Mouse (Mus musculus): ENCODE measurements at regions not wholly inside any gene's neighbourhood (a gene's known extent, or its start where the extent isn't known, plus 50 kb on each side); places are given as distances from the start of the nearest gene placed in this dataset.

DNA sequence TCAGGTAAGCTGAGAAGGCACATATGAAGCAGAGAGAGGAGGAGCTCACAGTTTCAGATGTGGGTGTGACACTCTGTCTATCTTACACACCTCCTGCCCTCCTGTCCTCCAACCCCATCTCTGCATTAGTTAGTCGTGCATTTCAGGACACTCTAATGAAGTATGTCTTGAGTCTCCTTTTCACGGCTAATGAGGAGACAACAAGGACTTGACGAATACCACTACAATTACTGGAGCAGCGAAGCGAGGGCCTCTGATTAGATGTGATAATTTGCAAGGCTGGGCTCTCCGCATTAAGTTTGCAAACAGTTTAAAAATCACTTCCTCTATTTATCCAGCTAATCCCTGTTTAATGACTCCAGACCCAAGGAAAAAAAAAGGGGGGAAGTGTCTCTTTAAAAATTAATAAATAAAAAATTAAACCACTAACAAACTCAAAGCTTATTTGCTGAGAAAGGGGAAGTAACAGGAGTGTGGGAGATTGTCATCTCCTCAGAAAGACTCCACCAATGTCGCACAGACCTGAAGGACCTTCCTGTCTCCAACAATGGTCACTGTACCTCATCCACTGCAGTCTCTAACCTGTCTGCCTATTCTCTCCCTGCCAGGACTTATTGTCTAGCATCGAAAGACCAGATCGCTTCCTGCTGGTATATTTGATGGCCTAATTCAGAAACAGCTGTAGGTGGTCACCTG is 157.5 kb upstream of the Zmiz1 start:
- WGBS = 64% methylated on average over 9 of the region's 9 CpGs
- DNase-seq (ENCODE audit: low spot score) (no peak), ATAC-seq (ENCODE audit: insufficient read depth, low FRiP score, low TSS enrichment) (no peak)
- H3K27me3 ChIP-seq (ENCODE audit: control insufficient read depth, insufficient read depth, low read length) = no peaks in the 10 kb centered on the region
- H3K4me1 ChIP-seq (ENCODE audit: control insufficient read depth, insufficient read depth, low read length) = peaks cover 4% of the 10 kb centered on the region; the same call in 1 of the 2 replicates
- no peak overlapping the region for H3K27ac ChIP-seq (ENCODE audit: low read depth, low read length)
- no peak overlapping the region for H3K9ac ChIP-seq (ENCODE audit: low read length)
- no peak overlapping the region for H3K4me2 ChIP-seq (ENCODE audit: low read depth)
- no peak overlapping the region for H3K4me3 ChIP-seq (ENCODE audit: low read depth, low read length)
- no peaks in the 10 kb centered on the region for H3K36me3 ChIP-seq (ENCODE audit: control insufficient read depth, insufficient read depth, low read length)
- H3K9me3 ChIP-seq (ENCODE audit: control insufficient read depth, low read length) = no peaks in the 10 kb centered on the region

DNA sequence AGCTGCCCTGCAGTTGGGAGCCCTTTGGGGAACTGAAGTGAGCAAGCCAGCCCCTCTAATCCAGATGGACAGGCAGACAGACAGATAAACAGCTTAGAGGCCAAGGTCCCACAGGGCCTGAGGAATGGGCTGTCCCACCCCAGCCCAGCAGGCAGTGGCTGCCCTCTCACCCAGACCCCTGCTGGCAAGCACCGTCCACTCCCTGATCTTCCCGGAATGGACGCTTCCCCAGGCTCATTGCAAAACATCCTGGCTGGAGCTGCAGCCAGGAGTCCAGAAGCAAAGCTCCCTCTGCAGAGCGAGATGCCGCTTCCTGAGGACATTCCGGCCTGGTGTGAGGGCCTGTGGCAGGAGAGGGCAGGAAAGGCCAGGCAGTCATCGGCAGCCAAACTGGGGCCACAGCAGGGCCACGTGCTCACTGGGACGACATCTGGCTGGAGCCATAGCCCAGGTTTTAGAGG is 154.6 kb upstream of the Zmiz1 start:
- no peaks in the 10 kb centered on the region for H3K27me3 ChIP-seq (ENCODE audit: control insufficient read depth, insufficient read depth, low read length)
- peaks cover 8% of the 10 kb centered on the region; the same call in 1 of the 2 replicates for H3K4me1 ChIP-seq (ENCODE audit: control insufficient read depth, insufficient read depth, low read length)
- WGBS = 9% methylated on average over 9 of the region's 9 CpGs
- no peaks in the 10 kb centered on the region for H3K9me3 ChIP-seq (ENCODE audit: control insufficient read depth, low read length)
- H3K36me3 ChIP-seq (ENCODE audit: control insufficient read depth, insufficient read depth, low read length) = no peaks in the 10 kb centered on the region
- H3K4me2 ChIP-seq (ENCODE audit: low read depth) = no peak overlapping the region
- DNase-seq (ENCODE audit: low spot score) = peak; percentile 44
- no peak overlapping the region; the same call in 1 of the 2 replicates for H3K27ac ChIP-seq (ENCODE audit: low read depth, low read length)
- no peak overlapping the region for H3K4me3 ChIP-seq (ENCODE audit: low read depth, low read length)
- ATAC-seq (ENCODE audit: insufficient read depth, low FRiP score, low TSS enrichment) = no peak
- H3K9ac ChIP-seq (ENCODE audit: low read length) = 0 out of 2 replicates have a peak overlapping the region, but pooled peaks have one; percentile 8

DNA sequence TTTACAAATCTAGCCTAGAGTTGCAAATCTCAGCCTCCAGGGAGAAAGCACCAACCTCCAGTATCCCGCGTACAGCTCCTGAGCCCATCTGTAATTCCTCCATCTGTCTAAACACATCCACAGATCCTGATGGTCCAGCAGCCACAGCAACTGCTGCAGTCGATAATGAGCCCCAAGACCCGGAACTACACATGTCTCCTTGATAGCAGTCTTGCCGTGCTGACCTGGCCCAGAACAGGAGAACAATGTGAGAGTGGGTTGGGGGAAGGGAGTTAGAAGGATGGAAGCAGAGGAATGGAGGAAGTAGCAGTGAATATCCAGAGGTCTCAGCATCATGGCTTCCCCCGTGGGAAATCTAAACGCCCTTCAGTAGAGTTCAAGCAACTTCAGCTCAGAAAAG is 152.8 kb upstream of the Zmiz1 start:
- H3K36me3 ChIP-seq (ENCODE audit: control insufficient read depth, insufficient read depth, low read length) = no peaks in the 10 kb centered on the region
- no peak overlapping the region for H3K4me3 ChIP-seq (ENCODE audit: low read depth, low read length)
- no peak overlapping the region for H3K9ac ChIP-seq (ENCODE audit: low read length)
- ATAC-seq (ENCODE audit: insufficient read depth, low FRiP score, low TSS enrichment) (no peak), DNase-seq (ENCODE audit: low spot score) (no peak)
- H3K4me2 ChIP-seq (ENCODE audit: low read depth) = no peak overlapping the region
- H3K27ac ChIP-seq (ENCODE audit: low read depth, low read length) = no peak overlapping the region
- H3K27me3 ChIP-seq (ENCODE audit: control insufficient read depth, insufficient read depth, low read length) = no peaks in the 10 kb centered on the region
- no peaks in the 10 kb centered on the region for H3K9me3 ChIP-seq (ENCODE audit: control insufficient read depth, low read length)
- H3K4me1 ChIP-seq (ENCODE audit: control insufficient read depth, insufficient read depth, low read length) = peaks cover 8% of the 10 kb centered on the region; the same call in 1 of the 2 replicates
- 67% methylated on average over 7 of the region's 7 CpGs for WGBS

GRCm38 (mm10) chr14:25306961-25307654 is 151.9 kb upstream of the Zmiz1 start:
- 69% methylated on average over 3 of the region's 3 CpGs for WGBS
- Histone ChIP-seq H3K36me3 (ENCODE audit: control insufficient read depth, insufficient read depth, low read length) (no peaks in the 10 kb centered on the region), H3K4me3 (ENCODE audit: low read depth, low read length) (no peak overlapping the region), H3K4me1 (ENCODE audit: control insufficient read depth, insufficient read depth, low read length) (peaks cover 10% of the 10 kb centered on the region; the same call in 1 of the 2 replicates), H3K9me3 (ENCODE audit: control insufficient read depth, low read length) (no peaks in the 10 kb centered on the region), H3K27me3 (ENCODE audit: control insufficient read depth, insufficient read depth, low read length) (no peaks in the 10 kb centered on the region), H3K9ac (ENCODE audit: low read length) (no peak overlapping the region), H3K4me2 (ENCODE audit: low read depth) (no peak overlapping the region), H3K27ac (ENCODE audit: low read depth, low read length) (no peak overlapping the region)
- ATAC-seq (ENCODE audit: insufficient read depth, low FRiP score, low TSS enrichment) (no peak), DNase-seq (ENCODE audit: low spot score) (no peak)

DNA sequence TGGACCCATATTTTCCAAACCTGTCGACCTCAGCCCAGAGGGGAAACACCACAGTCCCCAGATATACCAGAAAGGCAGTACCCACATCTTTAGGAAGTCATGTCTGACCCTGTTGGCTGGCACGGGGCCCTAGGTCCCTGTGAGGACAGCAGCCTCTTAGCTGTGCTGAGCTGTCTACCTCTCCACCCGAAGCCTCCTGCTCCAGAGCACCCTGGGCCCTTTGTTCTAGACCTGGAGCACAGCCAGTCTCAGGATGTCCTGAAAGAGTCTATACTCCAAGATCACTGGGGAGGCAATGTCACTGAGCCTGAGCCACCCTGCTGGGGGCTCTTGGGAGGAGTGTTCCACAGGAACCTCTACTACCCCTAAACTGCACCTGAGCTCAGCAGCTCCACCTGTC is 150.9 kb upstream of the Zmiz1 start:
- 75% methylated on average over 3 of the region's 3 CpGs for WGBS
- no peak overlapping the region for H3K9ac ChIP-seq (ENCODE audit: low read length)
- no peaks in the 10 kb centered on the region for H3K36me3 ChIP-seq (ENCODE audit: control insufficient read depth, insufficient read depth, low read length)
- H3K4me2 ChIP-seq (ENCODE audit: low read depth) = no peak overlapping the region
- H3K9me3 ChIP-seq (ENCODE audit: control insufficient read depth, low read length) = no peaks in the 10 kb centered on the region
- no peak for ATAC-seq (ENCODE audit: insufficient read depth, low FRiP score, low TSS enrichment)
- peaks cover 15% of the 10 kb centered on the region; the same call in 1 of the 2 replicates for H3K4me1 ChIP-seq (ENCODE audit: control insufficient read depth, insufficient read depth, low read length)
- no peaks in the 10 kb centered on the region for H3K27me3 ChIP-seq (ENCODE audit: control insufficient read depth, insufficient read depth, low read length)
- no peak overlapping the region for H3K4me3 ChIP-seq (ENCODE audit: low read depth, low read length)
- no peak overlapping the region for H3K27ac ChIP-seq (ENCODE audit: low read depth, low read length)
- DNase-seq (ENCODE audit: low spot score) = no peak

- no peaks in the 10 kb centered on the region for H3K27me3 ChIP-seq (ENCODE audit: control insufficient read depth, insufficient read depth, low read length)
- H3K4me1 ChIP-seq (ENCODE audit: control insufficient read depth, insufficient read depth, low read length) = peaks cover 11% of the 10 kb centered on the region; the same call in 1 of the 2 replicates
- no peak overlapping the region for H3K4me3 ChIP-seq (ENCODE audit: low read depth, low read length)
- no peak for ATAC-seq (ENCODE audit: insufficient read depth, low FRiP score, low TSS enrichment)
- H3K27ac ChIP-seq (ENCODE audit: low read depth, low read length) = no peak overlapping the region
- no peak overlapping the region for H3K9ac ChIP-seq (ENCODE audit: low read length)
- H3K36me3 ChIP-seq (ENCODE audit: control insufficient read depth, insufficient read depth, low read length) = no peaks in the 10 kb centered on the region
- WGBS = 64% methylated on average over 4 of the region's 4 CpGs
- DNase-seq (ENCODE audit: low spot score) = no peak
- no peak overlapping the region for H3K4me2 ChIP-seq (ENCODE audit: low read depth)
- H3K9me3 ChIP-seq (ENCODE audit: control insufficient read depth, low read length) = no peaks in the 10 kb centered on the region
Observed at GRCm38 (mm10) chr14:25310671-25311151, 148.3 kb upstream of the Zmiz1 start.

DNA sequence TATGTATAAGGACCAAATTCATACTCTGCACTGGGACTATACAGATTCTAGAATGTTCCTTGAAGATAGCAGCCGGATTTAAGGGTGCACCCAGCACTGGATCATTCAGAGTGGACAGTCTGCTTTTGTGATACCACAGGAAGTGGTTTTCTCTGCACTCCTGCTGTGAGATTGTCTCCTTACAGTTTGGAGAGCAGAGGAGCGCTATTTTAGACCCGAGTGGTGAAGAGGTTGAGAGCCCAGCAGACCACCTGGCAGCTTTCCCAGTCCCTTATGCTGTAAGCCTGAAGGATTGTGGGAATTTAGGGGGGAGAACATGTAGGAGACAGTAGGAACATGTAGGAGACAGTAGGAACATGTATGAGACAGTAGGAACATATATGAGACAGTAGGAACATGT is 147.5 kb upstream of the Zmiz1 start:
- Histone ChIP-seq H3K4me2 (ENCODE audit: low read depth) (no peak overlapping the region), H3K9ac (ENCODE audit: low read length) (no peak overlapping the region), H3K4me3 (ENCODE audit: low read depth, low read length) (no peak overlapping the region), H3K9me3 (ENCODE audit: control insufficient read depth, low read length) (no peaks in the 10 kb centered on the region), H3K36me3 (ENCODE audit: control insufficient read depth, insufficient read depth, low read length) (no peaks in the 10 kb centered on the region), H3K27ac (ENCODE audit: low read depth, low read length) (no peak overlapping the region), H3K4me1 (ENCODE audit: control insufficient read depth, insufficient read depth, low read length) (peaks cover 11% of the 10 kb centered on the region; the same call in 1 of the 2 replicates), H3K27me3 (ENCODE audit: control insufficient read depth, insufficient read depth, low read length) (no peaks in the 10 kb centered on the region)
- 78% methylated on average over 3 of the region's 3 CpGs for WGBS
- ATAC-seq (ENCODE audit: insufficient read depth, low FRiP score, low TSS enrichment) = no peak
- no peak for DNase-seq (ENCODE audit: low spot score)

DNA sequence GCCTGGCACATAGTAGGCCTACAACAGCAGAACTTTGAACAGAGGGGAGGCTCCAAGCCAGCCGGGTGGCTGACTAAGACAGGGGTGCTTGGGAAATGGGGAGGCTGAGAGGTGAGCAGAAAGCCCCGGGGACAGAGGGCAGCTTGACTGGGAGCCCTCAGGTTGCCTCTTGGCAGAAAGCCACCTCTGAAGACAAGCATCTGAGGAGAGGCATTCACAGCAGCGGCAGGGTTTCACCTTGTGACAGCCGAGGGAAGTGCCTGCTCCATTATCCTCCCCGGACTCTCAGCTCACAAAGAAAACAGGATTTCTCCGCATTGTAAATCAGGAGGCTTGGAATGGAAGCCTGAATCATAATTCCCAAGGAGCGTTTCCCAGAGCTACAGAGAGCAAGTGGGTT is 146.8 kb upstream of the Zmiz1 start:
- Histone ChIP-seq H3K36me3 (ENCODE audit: control insufficient read depth, insufficient read depth, low read length) (no peaks in the 10 kb centered on the region), H3K9me3 (ENCODE audit: control insufficient read depth, low read length) (no peaks in the 10 kb centered on the region), H3K4me2 (ENCODE audit: low read depth) (no peak overlapping the region), H3K4me1 (ENCODE audit: control insufficient read depth, insufficient read depth, low read length) (peaks cover 7% of the 10 kb centered on the region), H3K27me3 (ENCODE audit: control insufficient read depth, insufficient read depth, low read length) (no peaks in the 10 kb centered on the region), H3K9ac (ENCODE audit: low read length) (no peak overlapping the region), H3K4me3 (ENCODE audit: low read depth, low read length) (no peak overlapping the region), H3K27ac (ENCODE audit: low read depth, low read length) (no peak overlapping the region)
- 27% methylated on average over 7 of the region's 7 CpGs for WGBS
- ATAC-seq (ENCODE audit: insufficient read depth, low FRiP score, low TSS enrichment) (no peak), DNase-seq (ENCODE audit: low spot score) (no peak)

Data from neural tube, embryonic 11.5 days (tissue).